Mouse (Mus musculus) small intestine, adult 2 months (tissue): ENCODE measurements around the gene Tmem92.

ENCODE experiments used
- CTCF ChIP-seq: fragments of 200-500 bp; IDR thresholded peaks from 2 replicates; pipeline ENCODE4 v1.5.1; 2012; ENCODE audit warnings: low read depth, mild to moderate bottlenecking, control low read depth, inconsistent platforms, low read length, moderate library complexity, mixed read lengths; ENCODE audit not compliant: insufficient replicate concordance, insufficient read length; ENCODE audit errors: extremely low read depth
- POLR2A ChIP-seq: fragments of 200-500 bp; IDR thresholded peaks from 2 replicates; pipeline ENCODE4 v1.6.1; 2012; ENCODE audit warnings: low read depth, mild to moderate bottlenecking, control low read depth, inconsistent platforms, low read length, moderate library complexity

- TF ChIP-seq POLR2A (no peak), CTCF (no peak)
Measured at GRCm38 (mm10) chr11:94773851-94774250, 8.7 kb downstream of the Tmem92 start.
